Mouse (Mus musculus) stomach, embryonic 15.5 days (tissue): ENCODE measurements at regions not wholly inside any gene's neighbourhood (a gene's known extent, or its start where the extent isn't known, plus 50 kb on each side); places are given as distances from the start of the nearest gene placed in this dataset.

Experiments
- ATAC-seq: fragments of 200-750 bp; cut with Nextera tagmentation; 2 replicates; pipeline ENCODE4 v1.8.0; 2017; ENCODE audit warnings: low read depth, moderate number of reproducible peaks, moderate TSS enrichment; ENCODE audit not compliant: insufficient read depth, low FRiP score
- H3K27ac ChIP-seq: fragments of 300-500 bp; sonication (generic); 2 replicates; pipeline ENCODE4 v1.5.1; 2015; ENCODE audit warnings: mild to moderate bottlenecking, inconsistent platforms
- H3K27me3 ChIP-seq: fragments of 300-500 bp; sonication (generic); replicated peaks from 2 replicates; pipeline ENCODE4 v1.6.1; 2015; ENCODE audit warnings: inconsistent platforms
- H3K36me3 ChIP-seq: fragments of 300-500 bp; sonication (generic); 2 replicates; pipeline ENCODE4 v1.6.1; 2015; ENCODE audit warnings: inconsistent platforms
- H3K4me1 ChIP-seq: fragments of 300-500 bp; sonication (generic); 2 replicates; pipeline ENCODE4 v1.6.1; 2015; ENCODE audit warnings: inconsistent platforms
- H3K4me2 ChIP-seq: fragments of 300-500 bp; sonication (generic); 2 replicates; pipeline ENCODE4 v1.6.1; 2015; ENCODE audit warnings: mild to moderate bottlenecking, inconsistent platforms
- H3K4me3 ChIP-seq: fragments of 300-500 bp; sonication (generic); replicated peaks from 2 replicates; pipeline ENCODE4 v1.5.1; 2015; ENCODE audit warnings: inconsistent platforms
- H3K9ac ChIP-seq: fragments of 300-500 bp; sonication (generic); 2 replicates; pipeline ENCODE4 v1.6.1; 2015; ENCODE audit warnings: inconsistent platforms
- H3K9me3 ChIP-seq: fragments of 300-500 bp; sonication (generic); 2 replicates; pipeline ENCODE4 v1.6.1; 2016; ENCODE audit warnings: inconsistent platforms
- WGBS: fragments of 180-500 bp; shearing (Covaris S2); methylation state at CpG from one replicate; pipeline ENCODE4 v1.1.7; 2015; 5-methylcytosine and 5-hydroxymethylcytosine counted together

GRCm38 (mm10) chr14:24873406-24873805 lies 386.5 kb downstream of the Rps24 start:
- Histone ChIP-seq H3K4me1 (no peaks in the 10 kb centered on the region), H3K36me3 (no peaks in the 10 kb centered on the region), H3K9me3 (no peaks in the 10 kb centered on the region), H3K9ac (no peak overlapping the region), H3K27ac (no peak overlapping the region), H3K27me3 (no peaks in the 10 kb centered on the region), H3K4me3 (no peak overlapping the region), H3K4me2 (no peak overlapping the region)
- no peak for ATAC-seq
- WGBS = 96% methylated on average over 3 of the region's 3 CpGs

GRCm38 (mm10) chr14:24874426-24875155 lies 387.7 kb downstream of the Rps24 start:
- Histone ChIP-seq H3K27me3 (no peaks in the 10 kb centered on the region), H3K4me2 (no peak overlapping the region), H3K4me1 (no peaks in the 10 kb centered on the region), H3K36me3 (no peaks in the 10 kb centered on the region), H3K4me3 (no peak overlapping the region), H3K9ac (no peak overlapping the region), H3K9me3 (no peaks in the 10 kb centered on the region), H3K27ac (no peak overlapping the region)
- WGBS = 70% methylated on average over 12 of the region's 12 CpGs
- no peak for ATAC-seq

GRCm38 (mm10) chr14:24875156-24875545 lies 388.2 kb downstream of the Rps24 start:
- H3K4me3 ChIP-seq = no peak overlapping the region
- H3K4me2 ChIP-seq = no peak overlapping the region
- ATAC-seq = no peak
- no peaks in the 10 kb centered on the region for H3K4me1 ChIP-seq
- H3K36me3 ChIP-seq = no peaks in the 10 kb centered on the region
- H3K27me3 ChIP-seq = no peaks in the 10 kb centered on the region
- H3K27ac ChIP-seq = no peak overlapping the region
- 72% methylated on average over 8 of the region's 8 CpGs for WGBS
- H3K9me3 ChIP-seq = no peaks in the 10 kb centered on the region
- H3K9ac ChIP-seq = no peak overlapping the region

GRCm38 (mm10) chr14:24875934-24876333 lies 389.0 kb downstream of the Rps24 start:
- Histone ChIP-seq H3K27me3 (no peaks in the 10 kb centered on the region), H3K27ac (no peak overlapping the region), H3K36me3 (no peaks in the 10 kb centered on the region), H3K9me3 (no peaks in the 10 kb centered on the region), H3K4me3 (no peak overlapping the region), H3K4me2 (no peak overlapping the region), H3K9ac (no peak overlapping the region), H3K4me1 (no peaks in the 10 kb centered on the region)
- ATAC-seq = no peak
- WGBS = 62% methylated on average over 6 of the region's 6 CpGs

- H3K27ac ChIP-seq = no peak overlapping the region
- no peaks in the 10 kb centered on the region for H3K9me3 ChIP-seq
- H3K4me2 ChIP-seq = no peak overlapping the region
Measured at GRCm38 (mm10) chr14:24876508-24876907, 389.6 kb downstream of the Rps24 start.

GRCm38 (mm10) chr14:24877853-24878252 lies 390.9 kb downstream of the Rps24 start:
- Histone ChIP-seq H3K4me1 (no peaks in the 10 kb centered on the region), H3K9ac (no peak overlapping the region), H3K4me3 (no peak overlapping the region), H3K4me2 (no peak overlapping the region), H3K9me3 (no peaks in the 10 kb centered on the region), H3K27ac (no peak overlapping the region), H3K27me3 (no peaks in the 10 kb centered on the region), H3K36me3 (no peaks in the 10 kb centered on the region)
- 43% methylated on average over 3 of the region's 3 CpGs for WGBS
- no peak for ATAC-seq

More at GRCm38 (mm10) chr14:24876508-24876907, 389.6 kb downstream of the Rps24 start:
- Histone ChIP-seq H3K36me3 (no peaks in the 10 kb centered on the region), H3K4me1 (no peaks in the 10 kb centered on the region), H3K27me3 (no peaks in the 10 kb centered on the region), H3K9ac (no peak overlapping the region), H3K4me3 (no peak overlapping the region)
- ATAC-seq = no peak
- WGBS = 88% methylated on average over 5 of the region's 5 CpGs

- no peak for ATAC-seq
- H3K36me3 ChIP-seq = no peaks in the 10 kb centered on the region
- no peaks in the 10 kb centered on the region for H3K27me3 ChIP-seq
- WGBS = 78% methylated on average over 1 of the region's 1 CpGs
- H3K27ac ChIP-seq = no peak overlapping the region
- no peaks in the 10 kb centered on the region for H3K4me1 ChIP-seq
- no peak overlapping the region for H3K4me2 ChIP-seq
- no peak overlapping the region for H3K9ac ChIP-seq
- H3K9me3 ChIP-seq = no peaks in the 10 kb centered on the region
- H3K4me3 ChIP-seq = no peak overlapping the region
Measured at GRCm38 (mm10) chr14:24886164-24886563, 399.2 kb downstream of the Rps24 start.

- no peak overlapping the region for H3K4me3 ChIP-seq
- no peaks in the 10 kb centered on the region for H3K9me3 ChIP-seq
- no peaks in the 10 kb centered on the region for H3K4me1 ChIP-seq
- 67% methylated on average over 8 of the region's 8 CpGs for WGBS
- H3K36me3 ChIP-seq = no peaks in the 10 kb centered on the region
- H3K4me2 ChIP-seq = no peak overlapping the region
- no peak overlapping the region for H3K27ac ChIP-seq
- H3K9ac ChIP-seq = no peak overlapping the region
- no peaks in the 10 kb centered on the region for H3K27me3 ChIP-seq
- ATAC-seq = no peak
Measured at GRCm38 (mm10) chr14:24886896-24887421, 400.0 kb downstream of the Rps24 start.

GRCm38 (mm10) chr14:24890856-24891255 lies 403.9 kb downstream of the Rps24 start:
- Histone ChIP-seq H3K9ac (no peak overlapping the region), H3K27ac (no peak overlapping the region), H3K4me3 (no peak overlapping the region), H3K36me3 (no peaks in the 10 kb centered on the region), H3K4me1 (no peaks in the 10 kb centered on the region), H3K27me3 (no peaks in the 10 kb centered on the region), H3K9me3 (no peaks in the 10 kb centered on the region), H3K4me2 (no peak overlapping the region)
- ATAC-seq = no peak
- 70% methylated on average over 2 of the region's 2 CpGs for WGBS

GRCm38 (mm10) chr14:24895196-24895595 lies 408.3 kb downstream of the Rps24 start:
- no peak overlapping the region for H3K4me3 ChIP-seq
- no peaks in the 10 kb centered on the region for H3K36me3 ChIP-seq
- no peak overlapping the region for H3K27ac ChIP-seq
- 0 out of 2 replicates have a peak, but pooled peaks cover 2% of the 10 kb centered on the region for H3K4me1 ChIP-seq
- H3K27me3 ChIP-seq = no peaks in the 10 kb centered on the region
- H3K4me2 ChIP-seq = no peak overlapping the region
- H3K9ac ChIP-seq = no peak overlapping the region
- 38% methylated on average over 1 of the region's 1 CpGs for WGBS
- H3K9me3 ChIP-seq = no peaks in the 10 kb centered on the region
- ATAC-seq = no peak

- no peaks in the 10 kb centered on the region for H3K9me3 ChIP-seq
- no peak overlapping the region for H3K4me2 ChIP-seq
- WGBS = 76% methylated on average over 5 of the region's 5 CpGs
- no peak overlapping the region for H3K27ac ChIP-seq
- no peak overlapping the region for H3K9ac ChIP-seq
- no peaks in the 10 kb centered on the region for H3K36me3 ChIP-seq
- peaks cover 13% of the 10 kb centered on the region for H3K4me1 ChIP-seq
- H3K4me3 ChIP-seq = no peak overlapping the region
- no peak for ATAC-seq
- no peaks in the 10 kb centered on the region for H3K27me3 ChIP-seq
Measured at GRCm38 (mm10) chr14:24896681-24897080, 409.8 kb downstream of the Rps24 start.

- no peak overlapping the region for H3K9ac ChIP-seq
- no peaks in the 10 kb centered on the region for H3K9me3 ChIP-seq
- H3K4me3 ChIP-seq = no peak overlapping the region
- peak; percentile 84 for ATAC-seq
- WGBS = 56% methylated on average over 13 of the region's 13 CpGs
- no peak overlapping the region for H3K4me2 ChIP-seq
- peaks cover 15% of the 10 kb centered on the region for H3K4me1 ChIP-seq
- no peaks in the 10 kb centered on the region for H3K36me3 ChIP-seq
- no peaks in the 10 kb centered on the region for H3K27me3 ChIP-seq
- H3K27ac ChIP-seq = peak overlapping the region; percentile 57; the same call in 1 of the 2 replicates
Measured at GRCm38 (mm10) chr14:24900501-24901179, 413.7 kb downstream of the Rps24 start.
